Mouse (Mus musculus) neutrophil, adult 59 days (primary cell): ENCODE measurements around the gene Evc. TPM values are rescaled to one million over a fixed set of nuclear protein-coding genes. Genes with fewer than 3 reads are reported as not detected.

ENCODE experiments used
- total RNA-seq, 2 experiments: library from RNA; stranded (reverse); gene quantifications; 1 replicate in 1 of 2; 2 replicates in 1 of 2; pipeline ENCODE4 v1.2.4; 2023

Evc gene
- under 1 TPM in 1 of 2 experiments, not detected in 1; 0.09 TPM for total RNA-seq

DNA sequence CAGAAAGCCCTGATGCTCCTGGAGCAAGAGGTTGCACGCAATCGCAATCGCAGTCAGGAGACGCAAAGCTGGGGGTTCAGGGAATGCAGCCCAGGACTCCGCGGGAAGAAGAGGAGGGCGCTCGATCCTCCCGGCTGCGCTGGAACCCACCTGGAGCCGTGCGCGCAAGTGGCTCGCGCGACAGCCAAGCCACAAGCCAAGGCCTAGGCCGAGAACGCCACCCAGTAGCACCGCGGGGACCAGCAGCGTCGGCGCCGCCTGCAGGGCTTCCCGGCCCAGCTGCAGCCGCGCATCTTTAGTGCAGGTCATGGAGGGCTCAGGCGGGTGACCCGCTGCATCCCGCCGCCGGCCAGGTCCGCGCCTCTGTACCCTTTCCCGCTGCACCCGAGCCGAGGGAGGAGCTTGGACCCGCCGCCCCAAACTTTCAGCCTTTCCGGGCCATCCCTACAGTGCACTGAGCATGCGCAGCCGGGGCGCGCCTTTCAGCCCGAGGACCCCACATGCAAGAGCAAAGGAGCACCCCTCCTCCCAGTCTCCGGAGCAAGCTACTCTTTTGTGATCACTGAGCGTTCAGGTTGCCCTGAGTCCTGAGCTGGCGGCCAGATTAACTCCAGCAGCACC is at the start of gene Evc:
Gene Evc (minus strand): TSS at position 410 of the 621 bp plus-strand sequence.

DNA sequence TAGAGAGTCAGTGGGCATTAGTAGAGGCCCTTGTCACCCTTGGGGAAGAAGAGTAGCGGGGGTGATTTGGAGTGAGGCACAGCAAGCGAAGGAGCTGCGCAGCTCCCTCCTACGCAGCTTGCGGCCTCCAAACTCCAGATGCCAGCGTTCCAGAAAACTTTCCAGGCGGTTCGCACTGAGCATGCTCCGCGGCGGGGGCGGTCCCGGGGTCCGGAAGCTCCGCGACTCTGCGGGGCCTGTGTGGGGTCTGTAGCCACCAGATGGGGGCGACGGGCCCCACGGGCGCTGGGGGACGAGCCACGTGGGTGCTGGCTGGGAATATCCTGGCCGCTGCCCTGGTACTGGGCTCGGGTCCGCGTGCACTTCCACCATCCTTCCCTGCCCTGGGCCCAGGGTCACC is 1.6 kb upstream of the Evc start, which contains the start of gene Evc2:
Gene Evc2 (plus strand): TSS at position 212 of the 400 bp plus-strand sequence.

DNA sequence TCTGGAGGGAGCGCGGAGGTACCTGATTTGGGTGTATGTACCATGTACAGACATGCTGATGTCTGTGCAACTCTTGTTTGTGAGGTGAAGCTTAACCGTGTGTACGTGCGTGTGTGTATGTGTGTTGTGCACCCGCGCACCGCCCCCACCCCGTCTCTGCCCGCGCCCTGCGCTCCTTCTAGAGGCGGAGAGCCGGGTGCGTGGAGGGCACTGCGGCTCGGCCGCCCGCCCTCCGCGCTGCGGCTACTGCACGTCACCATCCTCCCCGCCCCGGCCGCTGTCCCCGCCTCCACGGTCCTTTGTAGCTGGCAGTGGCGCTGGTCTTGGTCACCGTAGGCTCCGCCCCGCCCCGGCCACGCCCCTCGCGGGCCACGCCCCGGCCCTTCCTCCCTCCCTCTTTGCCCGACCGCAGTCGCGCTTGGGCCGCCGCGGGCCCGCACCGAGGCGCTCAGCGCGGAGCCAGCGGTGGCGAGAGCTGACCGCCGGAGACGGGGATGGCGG is 95.0 kb downstream of the Evc start, which contains the start of gene Crmp1:
Gene Crmp1 (plus strand): TSS at position 290 of the 501 bp plus-strand sequence.

Other genes starting within 250 kb of the Evc start
- gene Crmp1, start 95.0 kb downstream of the Evc start, total RNA-seq: not detected
- gene Evc2, start 1.6 kb upstream of the Evc start, total RNA-seq: not detected